Mouse (Mus musculus) testis, adult 2 months (tissue): Measurements from ENCODE around the gene Lin37. TPM values are rescaled to one million over a fixed set of nuclear protein-coding genes. Genes with fewer than 3 reads are reported as not detected.

ENCODE experiments used
- H3K27ac ChIP-seq: fragments of 200-500 bp; 2 replicates; pipeline ENCODE4 v1.5.1; 2012; ENCODE audit warnings: low read depth, low read length; ENCODE audit not compliant: control insufficient read depth, insufficient read depth
- H3K27me3 ChIP-seq: fragments of 200-500 bp; 2 replicates; pipeline ENCODE4 v1.6.1; 2012; ENCODE audit warnings: mild to moderate bottlenecking, low read length, moderate library complexity; ENCODE audit not compliant: control insufficient read depth, insufficient read depth
- H3K36me3 ChIP-seq: fragments of 200-500 bp; 2 replicates; pipeline ENCODE4 v1.6.1; 2012; ENCODE audit warnings: mild to moderate bottlenecking, low read length; ENCODE audit not compliant: control insufficient read depth, insufficient read depth
- H3K4me1 ChIP-seq: fragments of 200-500 bp; 2 replicates; pipeline ENCODE4 v1.6.1; 2012; ENCODE audit warnings: low read length; ENCODE audit not compliant: control insufficient read depth, insufficient read depth
- H3K4me3 ChIP-seq: fragments of 200-500 bp; 2 replicates; pipeline ENCODE4 v1.5.1; 2012; ENCODE audit warnings: low read depth, mild to moderate bottlenecking, low read length, moderate library complexity, mixed read lengths; ENCODE audit not compliant: control insufficient read depth
- CTCF ChIP-seq: fragments of 200-500 bp; IDR thresholded peaks from 2 replicates; pipeline ENCODE4 v1.5.1; 2012; ENCODE audit warnings: low read depth, mild to moderate bottlenecking, inconsistent platforms, low read length, moderate library complexity; ENCODE audit not compliant: control insufficient read depth, insufficient read depth, insufficient replicate concordance
- POLR2A ChIP-seq: fragments of 200-500 bp; IDR thresholded peaks from 2 replicates; pipeline ENCODE4 v1.6.1; 2012; ENCODE audit warnings: low read depth, mild to moderate bottlenecking, inconsistent platforms, low read length, moderate library complexity; ENCODE audit not compliant: control insufficient read depth
- polyA plus RNA-seq: library from polyadenylated mRNA; depleted of rRNA; stranded (reverse); fragments of >200 nt; gene quantifications from 2 replicates; pipeline ENCODE4 v1.2.3, GENCODE M21; 2012

Lin37 gene
- polyA plus RNA-seq, 1 experiment: 47.0 TPM

DNA sequence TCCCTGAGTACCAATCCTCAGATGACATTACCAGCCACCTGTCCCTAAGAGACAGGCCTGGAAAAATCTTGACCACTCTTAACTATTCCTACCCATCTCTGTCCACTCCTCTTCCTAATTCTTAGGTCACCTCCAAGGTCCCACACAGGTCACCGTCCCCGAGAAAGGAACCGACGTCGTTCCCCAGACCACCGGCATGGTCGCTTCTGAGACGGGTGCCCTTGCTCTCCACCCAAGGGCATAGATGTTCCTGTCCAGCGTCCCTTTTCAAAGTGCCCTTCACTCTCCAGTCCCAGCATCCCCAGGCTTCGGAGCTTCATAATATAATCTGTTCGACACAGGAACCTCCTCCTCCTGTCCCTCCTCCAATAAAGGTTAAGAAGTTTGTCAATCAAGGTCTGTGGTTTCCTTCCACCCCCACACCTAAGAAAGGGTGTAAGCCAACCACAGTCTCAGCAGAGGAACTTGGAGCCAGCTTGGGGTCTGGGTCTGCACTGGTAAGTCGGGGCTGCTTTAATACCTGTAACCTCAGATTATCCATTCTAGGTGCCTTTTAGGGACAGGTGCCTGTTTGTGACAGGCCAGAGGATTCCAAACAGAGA, 5.4 kb upstream of the Lin37 start, which contains the start of gene Igflr1:
TSS of gene Igflr1 (plus strand) at position 458 of the 602 bp plus-strand sequence.
- Histone ChIP-seq H3K27ac (no peak within 1 kb of the TSS; the same call in 1 of the 2 replicates), H3K4me1 (peaks cover 5% of the 10 kb centered on the region), H3K36me3 (peaks cover 3% of the 10 kb centered on the region), H3K4me3 (peak within 1 kb of the TSS; percentile 92), H3K27me3 (no peaks in the 10 kb centered on the region)
- TF ChIP-seq CTCF (no peak), POLR2A (no peak)

DNA sequence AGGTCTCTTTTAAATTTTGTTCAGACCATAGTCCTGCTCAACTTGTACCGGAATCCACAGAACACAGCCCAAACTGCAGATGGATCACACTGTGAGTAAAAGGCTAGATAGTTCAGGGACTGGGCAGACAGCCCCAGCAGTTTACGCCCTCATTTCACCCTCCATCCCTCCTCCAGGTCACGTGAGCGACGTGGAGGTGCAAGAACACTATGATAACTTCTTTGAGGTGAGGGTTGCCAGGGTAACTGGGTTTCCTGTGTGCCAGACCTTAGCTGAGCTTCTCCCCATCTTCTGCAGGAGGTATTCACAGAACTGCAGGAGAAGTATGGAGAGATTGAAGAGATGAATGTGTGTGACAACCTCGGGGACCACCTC, 4.3 kb upstream of the Lin37 start:
- peak overlapping the region; percentile 95; the same call in 1 of the 2 replicates for H3K27ac ChIP-seq
- peaks cover 7% of the 10 kb centered on the region for H3K4me1 ChIP-seq
- peak overlapping the region; percentile 92 for H3K4me3 ChIP-seq
- no peaks in the 10 kb centered on the region for H3K27me3 ChIP-seq
- TF ChIP-seq POLR2A (no peak), CTCF (no peak)
- H3K36me3 ChIP-seq: peaks cover 2% of the 10 kb centered on the region; the same call in 1 of the 2 replicates

DNA sequence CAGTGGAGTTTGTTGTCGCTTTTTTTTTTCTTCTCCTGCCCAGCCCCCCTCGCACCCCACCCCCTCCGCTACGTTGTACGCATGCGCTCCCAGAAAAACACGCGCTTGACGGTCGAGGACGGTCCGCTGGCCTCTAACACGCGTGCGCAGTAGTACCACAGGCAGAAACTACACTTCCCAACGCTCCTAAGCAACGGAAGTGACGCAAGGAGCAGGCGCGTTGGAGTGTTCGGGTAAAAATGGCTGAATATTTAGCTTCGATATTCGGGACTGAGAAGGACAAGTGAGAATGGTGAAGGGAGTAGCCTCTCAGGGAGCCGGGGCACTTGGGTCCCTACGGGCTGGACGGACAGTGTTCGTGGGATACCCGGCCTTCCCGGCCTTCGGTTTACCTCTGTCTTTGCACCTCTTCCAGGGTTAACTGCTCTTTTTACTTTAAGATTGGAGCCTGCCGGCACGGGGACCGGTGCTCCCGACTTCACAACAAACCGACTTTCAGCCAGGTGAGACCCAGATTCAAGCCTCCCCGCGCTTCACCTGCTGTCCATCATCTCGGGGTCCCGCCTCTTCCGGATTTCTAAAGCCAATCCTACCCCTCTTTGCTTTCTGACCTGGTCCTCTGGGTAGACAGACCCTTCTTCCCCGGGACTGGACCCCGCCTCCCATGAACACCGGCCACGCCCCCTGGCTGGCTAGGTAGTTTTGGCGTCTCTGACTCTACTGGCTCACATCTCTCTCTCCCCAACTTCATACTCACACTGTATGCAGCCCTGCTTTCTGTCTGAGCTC, 3.7 kb upstream of the Lin37 start, which contains the start of the genes U2af1l4, Gm49396 and Psenen:
TSS of gene U2af1l4 (plus strand) at position 185 of the 789 bp plus-strand sequence.
TSS of gene Gm49396 (plus strand) at position 228 of the 789 bp plus-strand sequence.
TSS of gene Psenen (minus strand) at position 511 of the 789 bp plus-strand sequence.
- TF ChIP-seq POLR2A (peak; percentile 49; the same call in 1 of the 2 replicates), CTCF (no peak)
- Histone ChIP-seq H3K27me3 (no peaks in the 10 kb centered on the region), H3K27ac (peak within 1 kb of the TSS; percentile 95), H3K4me3 (peak within 1 kb of the TSS; percentile 92), H3K4me1 (peaks cover 8% of the 10 kb centered on the region), H3K36me3 (no peaks in the 10 kb centered on the region)

DNA sequence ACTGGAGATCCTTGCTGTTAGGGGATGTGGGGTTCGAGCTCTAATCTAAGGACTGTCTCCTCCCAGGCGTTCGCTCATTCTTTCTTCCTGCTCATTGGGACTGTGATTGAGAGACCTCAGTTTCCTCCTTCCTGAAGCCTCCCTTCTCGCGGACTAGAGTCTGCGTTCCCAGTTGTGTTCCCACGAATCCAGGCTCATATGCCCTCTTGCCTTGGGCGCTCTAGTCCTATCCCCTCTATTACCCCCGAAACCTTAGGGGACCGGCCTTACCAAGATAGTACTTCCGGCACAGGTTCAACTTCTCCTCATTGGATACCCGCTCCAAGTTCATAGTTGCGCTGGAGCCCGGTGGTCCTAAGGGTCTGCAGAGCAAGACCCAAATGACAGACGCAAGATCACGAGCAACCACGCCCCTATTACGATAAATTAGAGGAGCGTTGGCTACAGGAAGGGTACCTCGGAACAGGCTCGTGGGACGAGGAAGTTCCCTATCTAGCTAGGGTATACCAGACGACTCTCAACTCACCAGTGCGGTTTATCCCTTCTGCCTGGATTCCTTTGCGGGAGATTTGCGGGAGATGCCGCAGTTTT, 3.0 kb upstream of the Lin37 start:
- Histone ChIP-seq H3K4me3 (peak overlapping the region; percentile 92), H3K27me3 (no peaks in the 10 kb centered on the region), H3K27ac (peak overlapping the region; percentile 76), H3K4me1 (peaks cover 13% of the 10 kb centered on the region), H3K36me3 (no peaks in the 10 kb centered on the region)
- TF ChIP-seq CTCF (no peak), POLR2A (no peak)

DNA sequence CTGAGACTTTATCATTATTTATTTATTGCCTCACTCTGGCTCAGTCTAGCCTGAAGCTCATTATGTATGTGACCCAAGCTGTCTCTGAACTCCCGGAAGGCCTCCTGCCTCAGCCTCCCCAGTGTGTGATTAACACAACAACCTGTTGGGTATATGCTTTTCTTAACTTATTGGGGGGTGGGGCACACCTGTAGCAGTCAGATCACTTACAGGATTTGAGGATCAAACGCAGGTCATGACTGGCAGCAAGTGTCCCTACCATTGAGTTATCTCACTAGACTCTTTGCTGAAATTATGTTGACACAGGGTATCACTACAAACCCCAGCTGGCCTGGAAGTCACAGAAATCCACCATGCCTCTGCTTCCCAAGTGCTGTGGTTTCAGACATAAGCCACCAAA, 658 bp upstream of the Lin37 start:
- Histone ChIP-seq H3K27ac (no peak overlapping the region), H3K4me3 (no peak overlapping the region), H3K36me3 (no peaks in the 10 kb centered on the region; the same call in 1 of the 2 replicates), H3K27me3 (no peaks in the 10 kb centered on the region), H3K4me1 (peaks cover 16% of the 10 kb centered on the region)
- TF ChIP-seq CTCF (no peak), POLR2A (no peak)

DNA sequence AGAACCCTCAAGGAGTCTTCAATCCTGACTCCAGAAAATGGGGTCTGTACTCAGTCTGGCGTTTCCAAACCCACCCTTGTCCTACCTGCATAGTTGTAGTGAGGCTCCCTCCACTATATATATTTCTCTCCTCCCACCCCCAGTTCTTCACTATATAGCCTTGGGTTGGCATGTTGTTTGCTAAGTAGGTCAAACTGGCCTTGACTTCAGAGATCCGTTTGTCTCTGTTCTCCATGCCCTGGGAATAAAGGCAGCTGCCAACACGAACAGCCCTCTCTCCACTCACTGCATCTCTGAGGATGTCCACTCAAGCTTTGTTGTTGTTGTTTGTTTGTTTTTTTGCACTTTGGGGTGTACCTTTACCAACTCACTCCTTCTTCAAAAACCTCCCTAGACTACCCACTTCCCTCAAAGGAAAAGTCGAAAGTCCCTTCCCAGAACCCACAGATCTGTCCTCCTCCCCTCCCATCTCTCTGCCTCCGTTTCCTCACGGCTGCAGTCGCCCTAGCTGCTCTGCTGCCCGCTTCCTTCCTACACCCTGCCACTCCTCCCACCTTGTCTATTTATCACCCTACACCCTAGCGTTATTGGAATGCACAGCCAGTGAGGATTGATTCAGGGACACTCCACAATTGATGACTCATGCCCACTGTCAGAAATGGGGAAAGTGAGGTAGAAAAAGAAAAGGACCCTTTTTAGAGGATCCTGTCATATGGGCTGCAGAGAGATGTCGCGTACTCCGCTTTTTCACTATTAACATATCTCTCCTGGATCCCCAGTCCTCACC, 789 bp downstream of the Lin37 start:
- Histone ChIP-seq H3K27ac (peak overlapping the region; percentile 79), H3K27me3 (no peaks in the 10 kb centered on the region), H3K4me3 (peak overlapping the region; percentile 94), H3K4me1 (peaks cover 25% of the 10 kb centered on the region), H3K36me3 (no peaks in the 10 kb centered on the region; the same call in 1 of the 2 replicates)
- TF ChIP-seq CTCF (no peak), POLR2A (no peak)
